Mouse (Mus musculus): ENCODE results near the gene Slc44a4.
"Not testable (repeated sequence)": the region's sequence is repeated elsewhere in the genome, so short reads cannot be mapped to it uniquely, and the experiment has no call there.

The Slc44a4 gene

GRCm38 (mm10) chr17:34943128-34943815 lies 29.0 kb downstream of the Slc44a4 start:
- DNase-seq (ENCODE audit: low read depth, low spot score), result no peak

GRCm38 (mm10) chr17:34944362-34944761 lies 30.1 kb downstream of the Slc44a4 start:
- no peak for DNase-seq (ENCODE audit: low read depth, low spot score)

- DNase-seq (ENCODE audit: low read depth, low spot score), result no peak
These were observed 32.3 kb downstream of the Slc44a4 start for GRCm38 (mm10) chr17:34946486-34947140.

- no peak for DNase-seq (ENCODE audit: low read depth, low spot score)
These were observed 33.3 kb downstream of the Slc44a4 start for GRCm38 (mm10) chr17:34947606-34948005.

- DNase-seq (ENCODE audit: low read depth, low spot score), result not testable (repeated sequence)
These were observed 34.7 kb downstream of the Slc44a4 start for GRCm38 (mm10) chr17:34948721-34949552.

GRCm38 (mm10) chr17:34949553-34949969 lies 35.3 kb downstream of the Slc44a4 start:
- DNase-seq (ENCODE audit: low read depth, low spot score), result no peak

GRCm38 (mm10) chr17:34950514-34951455 lies 36.5 kb downstream of the Slc44a4 start:
- no peak for DNase-seq (ENCODE audit: low read depth, low spot score)

- DNase-seq (ENCODE audit: low read depth, low spot score), result no peak
These were observed 37.5 kb downstream of the Slc44a4 start for GRCm38 (mm10) chr17:34951636-34952377.

- DNase-seq (ENCODE audit: low read depth, low spot score), result peak; percentile 89
These were observed 38.2 kb downstream of the Slc44a4 start for GRCm38 (mm10) chr17:34952378-34953040.

GRCm38 (mm10) chr17:34953258-34953657 lies 39.0 kb downstream of the Slc44a4 start:
- DNase-seq (ENCODE audit: low read depth, low spot score), result no peak

GRCm38 (mm10) chr17:34953904-34954303 lies 39.6 kb downstream of the Slc44a4 start:
- DNase-seq (ENCODE audit: low read depth, low spot score), result no peak

- DNase-seq (ENCODE audit: low read depth, low spot score), result no peak
These were observed 40.6 kb downstream of the Slc44a4 start for GRCm38 (mm10) chr17:34954831-34955230.

GRCm38 (mm10) chr17:34955884-34956283 lies 41.6 kb downstream of the Slc44a4 start:
- no peak for DNase-seq (ENCODE audit: low read depth, low spot score)

- no peak for DNase-seq (ENCODE audit: low read depth, low spot score)
These were observed 42.1 kb downstream of the Slc44a4 start for GRCm38 (mm10) chr17:34956340-34956739.

- not testable (repeated sequence) for DNase-seq (ENCODE audit: low read depth, low spot score)
These were observed 43.0 kb downstream of the Slc44a4 start for GRCm38 (mm10) chr17:34957291-34957690.

- DNase-seq (ENCODE audit: low read depth, low spot score), result not testable (repeated sequence)
These were observed 43.7 kb downstream of the Slc44a4 start for GRCm38 (mm10) chr17:34957966-34958365.

- DNase-seq (ENCODE audit: low read depth, low spot score), result not testable (repeated sequence)
These were observed 44.5 kb downstream of the Slc44a4 start for GRCm38 (mm10) chr17:34958734-34959129.

- DNase-seq (ENCODE audit: low read depth, low spot score), result peak; percentile 80
These were observed 45.0 kb downstream of the Slc44a4 start, which contains the start of gene Hspa1b for GRCm38 (mm10) chr17:34959130-34959778. Hspa1b (minus strand) TSS chr17:34959238.

- DNase-seq (ENCODE audit: low read depth, low spot score), result no peak
These were observed 45.7 kb downstream of the Slc44a4 start for GRCm38 (mm10) chr17:34959881-34960515.
